Comparison of ENCODE assay signal across 18 mouse cellular contexts in genomic region chr17:67302569-67302968, GRCm38 (mm10).
"Had no signal": no experiment of that assay in that cellular context is flagged by ENCODE, and none has a peak within 500 bp of the region (broad histone marks: within the 10 kb centered on the region; RNA-seq: fewer than 3 reads in every experiment).

No protein-coding gene starts in this region.

- ATAC-seq: intestine, embryonic 15.5 days; liver, postnatal 0 days; midbrain, embryonic 16.5 days had no signal

- H3K27me3 ChIP-seq: intestine, embryonic 15.5 days; limb, embryonic 12.5 days; limb, embryonic 15.5 days; neural tube, embryonic 12.5 days had no signal

- H3K4me1 ChIP-seq: intestine, embryonic 15.5 days; neural tube, embryonic 12.5 days had no signal

- H3K27ac ChIP-seq: intestine, embryonic 15.5 days; limb, embryonic 12.5 days; limb, embryonic 15.5 days; liver, embryonic 14.5 days; macrophage; midbrain, embryonic 12.5 days; neural tube, embryonic 12.5 days had no signal

- H3K4me2 ChIP-seq: intestine, embryonic 15.5 days; limb, embryonic 12.5 days; liver, embryonic 11.5 days; midbrain, embryonic 12.5 days; neural tube, embryonic 12.5 days had no signal

- H3K9ac ChIP-seq: intestine, embryonic 15.5 days; limb, embryonic 12.5 days; limb, embryonic 15.5 days; liver, embryonic 14.5 days; liver, postnatal 0 days; midbrain, embryonic 12.5 days; neural tube, embryonic 12.5 days had no signal

- DNase-seq: kidney, adult 11 months; kidney, adult 9 months; kidney, postnatal 14 days; kidney, postnatal 4 days; left cerebral cortex, postnatal 4 days; liver, postnatal 0 days; lung, postnatal 10 days; thymus, adult 18-20 months; thymus, postnatal 36 days had no signal

- H3K4me3 ChIP-seq: intestine, embryonic 15.5 days; limb, embryonic 12.5 days; limb, embryonic 15.5 days; midbrain, embryonic 12.5 days; neural tube, embryonic 12.5 days had no signal

- H3K36me3 ChIP-seq: intestine, embryonic 15.5 days; limb, embryonic 12.5 days; limb, embryonic 15.5 days; midbrain, embryonic 12.5 days; neural tube, embryonic 12.5 days had no signal

- H3K9me3 ChIP-seq: intestine, embryonic 15.5 days; limb, embryonic 12.5 days; limb, embryonic 15.5 days; midbrain, embryonic 12.5 days; neural tube, embryonic 12.5 days had no signal
